Mouse (Mus musculus) lung, adult 2 months (tissue): ENCODE data around the gene Togaram1.

Source experiments
- CTCF ChIP-seq: fragments of 200-500 bp; IDR thresholded peaks from 2 replicates; pipeline ENCODE4 v1.5.1; 2011; ENCODE audit warnings: mild to moderate bottlenecking, low read length, control low read depth; ENCODE audit not compliant: insufficient read depth
- POLR2A ChIP-seq: fragments of 200-500 bp; IDR thresholded peaks from 2 replicates; pipeline ENCODE4 v1.6.1; 2011; ENCODE audit warnings: low read depth, mild to moderate bottlenecking, control low read depth, low read length, borderline replicate concordance; ENCODE audit errors: extremely low read depth

- TF ChIP-seq POLR2A: no peak
- no peak for TF ChIP-seq CTCF
Observed at GRCm38 (mm10) chr12:65007725-65008124, 42.1 kb downstream of the Togaram1 start.
